ENCODE assay signal across 8 mouse cellular contexts in genomic region chr11:107025411-107026321, GRCm38 (mm10). TPM values are rescaled to one million over a fixed set of nuclear protein-coding genes. Genes with fewer than 3 reads are reported as not detected.
DNase-seq lines count a peak whose midpoint lies in the region; ATAC-seq lines count a peak whose summit lies in the region.

TSS of gene 1810010H24Rik (plus strand) at chr11:107025681.

- DNase-seq in urinary bladder, postnatal 14 days (ENCODE audit: low spot score): peak; percentile 29
- no peak for DNase-seq in urinary bladder, adult 18-20 months (ENCODE audit: low spot score in 2 of 2)
- peak; percentile 60 for DNase-seq in embryo, embryonic 11 days
- DNase-seq in hindbrain, embryonic 11.5 days (ENCODE audit: low spot score): peak; percentile 61
- peak; percentile 57 for DNase-seq in neural tube, embryonic 11.5 days (ENCODE audit: low spot score)
- no peak for DNase-seq in right cerebral cortex, postnatal 10 days (ENCODE audit: low spot score in 2 of 2)
- no peak for DNase-seq in layer of hippocampus, postnatal 14 days (ENCODE audit: low spot score in 2 of 2)

- no peaks in the 10 kb centered on the region for H3K27me3 ChIP-seq in hindbrain, embryonic 11.5 days (ENCODE audit: control insufficient read depth, insufficient read depth, low read length)
- peaks cover 74% of the 10 kb centered on the region for H3K27me3 ChIP-seq in liver, embryonic 12.5 days (replicated peaks)
- H3K27me3 ChIP-seq in neural tube, embryonic 11.5 days (ENCODE audit: control insufficient read depth, insufficient read depth, low read length): no peaks in the 10 kb centered on the region

- peak within 1 kb of the TSS; percentile 43; the same call in 1 of the 2 replicates for H3K27ac ChIP-seq in hindbrain, embryonic 11.5 days (ENCODE audit: low read depth, low read length)
- H3K27ac ChIP-seq in liver, embryonic 12.5 days: no peak within 1 kb of the TSS
- H3K27ac ChIP-seq in neural tube, embryonic 11.5 days (ENCODE audit: low read depth, low read length): no peak within 1 kb of the TSS

- no peaks in the 10 kb centered on the region for H3K36me3 ChIP-seq in hindbrain, embryonic 11.5 days (ENCODE audit: control insufficient read depth, insufficient read depth, low read length)
- no peaks in the 10 kb centered on the region for H3K36me3 ChIP-seq in liver, embryonic 12.5 days
- no peaks in the 10 kb centered on the region for H3K36me3 ChIP-seq in neural tube, embryonic 11.5 days (ENCODE audit: control insufficient read depth, insufficient read depth, low read length)

- WGBS in hindbrain, embryonic 11.5 days: under 1% methylated on average over 45 of the region's 45 CpGs
- WGBS in liver, embryonic 12.5 days (ENCODE audit: insufficient replicate concordance): 2% methylated on average over 45 of the region's 45 CpGs
- WGBS in neural tube, embryonic 11.5 days: under 1% methylated on average over 45 of the region's 45 CpGs

- H3K9me3 ChIP-seq in hindbrain, embryonic 11.5 days (ENCODE audit: control insufficient read depth, low read length): no peaks in the 10 kb centered on the region
- H3K9me3 ChIP-seq in liver, embryonic 12.5 days (replicated peaks): no peaks in the 10 kb centered on the region
- H3K9me3 ChIP-seq in neural tube, embryonic 11.5 days (ENCODE audit: control insufficient read depth, low read length): no peaks in the 10 kb centered on the region

- peak within 1 kb of the TSS; percentile 59 for H3K4me2 ChIP-seq in hindbrain, embryonic 11.5 days (replicated peaks; ENCODE audit: low read depth, low read length)
- H3K4me2 ChIP-seq in liver, embryonic 12.5 days: peak within 1 kb of the TSS; percentile 90
- peak within 1 kb of the TSS; percentile 94 for H3K4me2 ChIP-seq in neural tube, embryonic 11.5 days (ENCODE audit: low read depth)

- peaks cover 7% of the 10 kb centered on the region; the same call in 1 of the 2 replicates for H3K4me1 ChIP-seq in hindbrain, embryonic 11.5 days (replicated peaks; ENCODE audit: control insufficient read depth, insufficient read depth, low read length)
- H3K4me1 ChIP-seq in liver, embryonic 12.5 days: peaks cover 45% of the 10 kb centered on the region
- peaks cover 12% of the 10 kb centered on the region for H3K4me1 ChIP-seq in neural tube, embryonic 11.5 days (ENCODE audit: control insufficient read depth, insufficient read depth, low read length)

- 0 out of 2 replicates have a peak, but pooled peaks have one; percentile 37 for ATAC-seq in hindbrain, embryonic 11.5 days (ENCODE audit: low FRiP score)
- no peak for ATAC-seq in liver, embryonic 12.5 days
- ATAC-seq in neural tube, embryonic 11.5 days (ENCODE audit: insufficient read depth, low FRiP score, low TSS enrichment): peak; percentile 12; the same call in 1 of the 2 replicates

- peak within 1 kb of the TSS; percentile 36 for H3K4me3 ChIP-seq in hindbrain, embryonic 11.5 days (ENCODE audit: low read depth, low read length)
- H3K4me3 ChIP-seq in liver, embryonic 12.5 days: peak within 1 kb of the TSS; percentile 70
- peak within 1 kb of the TSS; percentile 50 for H3K4me3 ChIP-seq in neural tube, embryonic 11.5 days (ENCODE audit: low read depth, low read length)

- H3K9ac ChIP-seq in hindbrain, embryonic 11.5 days (ENCODE audit: low read depth, low read length): peak within 1 kb of the TSS; percentile 29
- H3K9ac ChIP-seq in liver, embryonic 12.5 days: peak within 1 kb of the TSS; percentile 56
- peak within 1 kb of the TSS; percentile 63 for H3K9ac ChIP-seq in neural tube, embryonic 11.5 days (ENCODE audit: low read length)

RNA-seq across cellular contexts. Expression of gene 1810010H24Rik, which starts in this region (rescaled TPM):
- 2.7 and 3.3 TPM in 2 replicates for polyA plus RNA-seq in hindbrain, embryonic 11.5 days (2014; fragmentation: Nextera tagmentation; extraction: Ambion mirVana)
- 1.5 and 2.0 TPM in 2 replicates for polyA plus RNA-seq in liver, embryonic 12.5 days (2016; fragmentation: Nextera tagmentation; extraction: Ambion mirVana)
- 3.5 and 4.5 TPM in 2 replicates for polyA plus RNA-seq in neural tube, embryonic 11.5 days (2014; fragmentation: Nextera tagmentation; extraction: Ambion mirVana)
- 1 to 10 TPM; 4.2 to 5.2 TPM for total RNA-seq in layer of hippocampus, postnatal 14 days (2021)

Comparison
In these comparisons a context has a peak if more than half of its experiments do, and no peak if none do; other contexts are left out.
1. DNase-seq: peak in urinary bladder, postnatal 14 days (single experiment), embryo, embryonic 11 days (single experiment), hindbrain, embryonic 11.5 days (single experiment) and neural tube, embryonic 11.5 days (single experiment); none in urinary bladder, adult 18-20 months (0 of 2), right cerebral cortex, postnatal 10 days (0 of 2) and layer of hippocampus, postnatal 14 days (0 of 2).
2. Peak in every context shown above with its lines, with median percentiles within 50 percentile points of each other: H3K4me2 ChIP-seq, H3K4me3 ChIP-seq and H3K9ac ChIP-seq.